Mouse (Mus musculus) brain, embryonic 14.5 days (tissue): ENCODE data around the gene Rbbp6.

Source experiments
- CTCF ChIP-seq: fragments of 200-500 bp; IDR thresholded peaks from 2 replicates; pipeline ENCODE4 v1.5.1; 2012; ENCODE audit warnings: inconsistent platforms, mild to moderate bottlenecking, moderate library complexity, borderline replicate concordance; ENCODE audit not compliant: insufficient read depth, insufficient read length; ENCODE audit errors: extremely low read depth
- POLR2A ChIP-seq: fragments of 200-500 bp; IDR thresholded peaks from 2 replicates; pipeline ENCODE4 v1.6.1; 2012; ENCODE audit warnings: mild to moderate bottlenecking, inconsistent platforms, borderline replicate concordance; ENCODE audit not compliant: poor library complexity, insufficient read depth, insufficient read length, severe bottlenecking; ENCODE audit errors: extremely low read depth

- TF ChIP-seq CTCF = peak; percentile 36; the same call in 1 of the 2 replicates
- TF ChIP-seq POLR2A = no peak
Measured at GRCm38 (mm10) chr7:122921537-122921936, 43.9 kb upstream of the Rbbp6 start.
